Mouse (Mus musculus) brown adipose tissue, adult 24 weeks (tissue): ENCODE measurements around the gene Fam117b. TPM values are rescaled to one million over a fixed set of nuclear protein-coding genes. Genes with fewer than 3 reads are reported as not detected.

Experiments
- H3K27ac ChIP-seq: fragments of 200-500 bp; replicated peaks from 2 replicates; pipeline ENCODE4 v1.5.1; 2012; ENCODE audit warnings: low read depth, mild to moderate bottlenecking, low read length
- H3K4me1 ChIP-seq: fragments of 200-500 bp; 2 replicates; pipeline ENCODE4 v1.6.1; 2012; ENCODE audit warnings: low read length, mixed read lengths; ENCODE audit not compliant: control insufficient read depth, insufficient read depth, insufficient read length
- H3K4me3 ChIP-seq: fragments of 200-500 bp; 2 replicates; pipeline ENCODE4 v1.5.1; 2012; ENCODE audit warnings: low read depth, mild to moderate bottlenecking, low read length, moderate library complexity; ENCODE audit not compliant: insufficient read depth
- polyA plus RNA-seq: library from polyadenylated mRNA; stranded (reverse); fragments of >200 nt; gene quantifications from 2 replicates; pipeline ENCODE4 v1.2.4, GENCODE M21; 2012; ENCODE audit not compliant: missing spikeins, insufficient read depth, insufficient read length

Gene Fam117b
- polyA plus RNA-seq, 1 experiment = 5.0 TPM

- no peak overlapping the region for H3K4me3 ChIP-seq
- peaks cover 11% of the 10 kb centered on the region for H3K4me1 ChIP-seq
Measured at GRCm38 (mm10) chr1:59926021-59926672, 13.3 kb downstream of the Fam117b start.

DNA sequence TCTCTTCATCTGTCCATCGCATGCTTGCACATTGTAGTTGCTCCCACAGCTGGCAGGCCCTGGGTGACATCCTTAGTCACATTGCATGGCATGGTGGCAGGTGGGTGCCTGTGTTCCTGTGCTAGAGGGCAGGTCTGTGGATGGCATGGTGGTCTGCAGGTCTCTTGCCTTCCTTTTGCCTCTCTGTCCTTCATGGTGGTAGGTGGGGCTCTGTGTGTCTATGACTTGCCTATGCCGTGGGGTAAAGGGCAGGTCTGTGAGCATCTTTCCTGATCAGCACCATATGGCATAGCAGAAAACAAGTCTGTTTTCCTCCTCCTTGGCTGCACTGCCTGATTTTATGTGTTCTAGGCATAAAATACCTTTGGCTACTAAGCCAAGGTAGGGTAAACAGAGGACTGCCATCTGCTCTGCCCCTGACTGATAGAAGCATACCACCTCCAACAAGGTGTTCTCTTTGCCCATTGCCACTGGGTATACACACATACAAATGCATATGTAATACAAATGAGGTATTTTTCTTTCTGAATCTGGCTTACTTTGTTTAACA lies 14.4 kb downstream of the Fam117b start:
- Histone ChIP-seq H3K27ac (no peak overlapping the region), H3K4me3 (no peak overlapping the region), H3K4me1 (peaks cover 11% of the 10 kb centered on the region)

More at GRCm38 (mm10) chr1:59926021-59926672, 13.3 kb downstream of the Fam117b start:
- H3K27ac ChIP-seq = no peak overlapping the region

GRCm38 (mm10) chr1:59930926-59931325 lies 18.1 kb downstream of the Fam117b start:
- Histone ChIP-seq H3K4me3 (no peak overlapping the region), H3K4me1 (peaks cover 9% of the 10 kb centered on the region; the same call in 1 of the 2 replicates), H3K27ac (0 out of 2 replicates have a peak overlapping the region, but pooled peaks have one; percentile 27)

DNA sequence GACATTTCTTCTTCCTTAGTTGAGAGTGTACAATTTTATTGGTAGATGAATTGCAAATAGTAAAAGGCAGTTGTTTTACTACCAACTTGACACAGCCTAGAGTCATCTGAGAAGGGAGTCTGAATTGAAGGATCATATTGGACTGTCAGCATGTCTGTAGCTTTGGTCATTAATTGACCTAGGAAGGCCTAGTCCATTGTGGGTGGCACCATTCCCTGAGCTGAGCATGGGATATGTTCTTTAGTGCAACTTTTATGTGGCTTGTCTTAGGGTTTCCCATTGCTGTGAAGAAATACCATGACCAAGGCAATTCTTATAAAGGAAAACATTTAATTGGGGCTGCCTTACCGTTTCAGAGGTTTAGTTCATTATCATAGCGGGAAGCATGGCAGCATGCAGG lies 20.2 kb downstream of the Fam117b start:
- no peak overlapping the region for H3K27ac ChIP-seq
- H3K4me1 ChIP-seq = peaks cover 2% of the 10 kb centered on the region
- H3K4me3 ChIP-seq = no peak overlapping the region

DNA sequence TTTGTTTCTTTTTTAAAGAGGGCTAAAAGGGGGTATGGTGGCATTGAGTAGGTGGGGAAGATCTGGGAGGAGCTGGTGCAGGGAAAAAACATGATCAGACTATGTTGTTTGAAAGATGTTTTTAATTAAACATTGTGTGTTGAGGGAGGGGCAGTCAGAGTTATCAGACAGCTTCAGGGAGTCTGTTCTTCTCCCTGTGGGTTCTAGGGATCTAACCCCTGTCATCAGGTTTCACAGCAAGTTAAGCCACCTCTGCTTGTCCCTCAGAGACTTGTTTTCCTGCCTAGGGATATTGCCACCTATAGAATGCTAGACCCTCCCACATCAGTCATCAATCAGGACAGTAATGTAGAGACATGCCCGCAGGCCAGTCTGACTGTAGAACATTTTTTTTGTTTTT lies 28.3 kb downstream of the Fam117b start:
- H3K4me1 ChIP-seq = peaks cover 13% of the 10 kb centered on the region
- H3K4me3 ChIP-seq = no peak overlapping the region
- no peak overlapping the region for H3K27ac ChIP-seq

DNA sequence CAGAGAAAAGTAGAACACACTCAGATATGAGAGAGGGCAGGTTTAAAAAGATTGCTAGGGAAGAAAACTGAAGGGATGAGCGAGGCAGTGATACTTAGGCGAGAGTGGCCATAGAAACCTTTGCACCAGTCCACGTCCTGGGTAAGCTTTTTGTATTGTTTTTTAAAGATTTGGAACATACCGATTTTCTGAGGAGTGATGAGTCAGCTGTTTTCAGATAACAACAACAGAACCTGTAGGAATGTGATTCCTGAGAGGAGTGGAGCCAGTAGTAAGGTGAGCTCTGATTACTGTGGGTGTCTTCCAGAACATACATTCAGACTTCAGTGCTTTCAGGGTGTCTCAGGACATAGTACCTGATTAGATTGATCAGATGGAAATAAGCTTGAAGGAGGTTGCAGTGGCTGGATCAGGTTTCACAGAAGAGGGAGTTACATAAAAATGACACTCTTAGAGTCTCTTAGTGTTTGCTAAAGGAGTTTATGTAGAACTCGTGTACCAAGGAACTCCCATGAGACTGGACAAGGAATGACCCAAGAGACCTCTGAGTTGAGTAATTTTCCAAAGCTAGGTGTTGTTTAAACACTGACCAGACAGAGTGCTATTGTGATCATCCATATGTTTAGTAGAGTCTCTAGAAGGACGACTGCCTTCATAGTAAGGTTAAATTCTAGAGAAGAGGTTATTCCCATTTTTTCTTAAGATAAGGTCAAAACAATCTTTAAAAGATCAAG lies 29.4 kb downstream of the Fam117b start:
- Histone ChIP-seq H3K4me3 (no peak overlapping the region), H3K27ac (no peak overlapping the region), H3K4me1 (peaks cover 13% of the 10 kb centered on the region)

DNA sequence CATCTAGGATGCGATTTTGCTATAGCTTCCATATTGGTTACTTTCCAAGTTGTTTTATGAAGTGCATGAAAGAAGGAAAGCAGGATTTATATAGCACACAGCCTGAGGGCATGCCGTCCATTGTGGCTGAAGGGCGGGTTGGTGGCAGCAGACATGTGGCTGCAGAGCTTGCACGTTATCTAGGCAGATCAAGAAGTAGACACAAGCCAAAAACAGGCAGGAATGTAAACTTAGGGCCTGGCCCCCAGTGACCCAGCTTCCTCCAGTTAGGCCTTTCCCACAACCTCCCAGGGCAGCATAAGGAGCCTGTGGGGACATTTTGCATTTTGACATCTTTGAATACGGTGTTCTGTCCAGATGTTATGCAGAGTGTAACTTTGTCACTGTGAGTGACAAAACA lies 31.0 kb downstream of the Fam117b start:
- H3K27ac ChIP-seq = no peak overlapping the region; the same call in 1 of the 2 replicates
- peaks cover 13% of the 10 kb centered on the region for H3K4me1 ChIP-seq
- no peak overlapping the region for H3K4me3 ChIP-seq

- Histone ChIP-seq H3K4me3 (no peak overlapping the region), H3K27ac (no peak overlapping the region), H3K4me1 (peaks cover 8% of the 10 kb centered on the region)
Measured at GRCm38 (mm10) chr1:59945969-59946368, 33.2 kb downstream of the Fam117b start.

DNA sequence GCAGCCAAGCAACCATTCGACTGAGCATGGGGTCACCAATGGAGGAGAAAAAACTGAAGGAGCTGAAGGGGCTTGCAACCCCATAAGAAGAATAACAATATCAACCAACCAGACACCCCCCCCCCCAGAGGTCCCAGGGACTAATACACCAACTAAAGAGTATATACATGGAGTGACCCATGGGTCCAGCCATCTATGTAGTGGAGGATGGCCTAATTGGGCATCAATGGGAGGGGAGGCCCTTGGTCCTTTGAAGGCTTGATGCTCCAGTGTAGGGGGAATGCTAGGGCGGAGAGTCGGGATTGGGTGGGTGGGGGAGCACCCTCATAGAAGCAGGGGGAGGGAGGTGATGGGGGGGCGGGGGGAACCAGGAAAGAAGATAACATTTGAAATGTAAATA lies 34.7 kb downstream of the Fam117b start:
- H3K4me3 ChIP-seq = no peak overlapping the region
- no peak overlapping the region for H3K27ac ChIP-seq
- H3K4me1 ChIP-seq = peaks cover 8% of the 10 kb centered on the region

- H3K27ac ChIP-seq = no peak overlapping the region
- peaks cover 3% of the 10 kb centered on the region; the same call in 1 of the 2 replicates for H3K4me1 ChIP-seq
- H3K4me3 ChIP-seq = no peak overlapping the region
Measured at GRCm38 (mm10) chr1:59957206-59957605, 44.4 kb downstream of the Fam117b start.

DNA sequence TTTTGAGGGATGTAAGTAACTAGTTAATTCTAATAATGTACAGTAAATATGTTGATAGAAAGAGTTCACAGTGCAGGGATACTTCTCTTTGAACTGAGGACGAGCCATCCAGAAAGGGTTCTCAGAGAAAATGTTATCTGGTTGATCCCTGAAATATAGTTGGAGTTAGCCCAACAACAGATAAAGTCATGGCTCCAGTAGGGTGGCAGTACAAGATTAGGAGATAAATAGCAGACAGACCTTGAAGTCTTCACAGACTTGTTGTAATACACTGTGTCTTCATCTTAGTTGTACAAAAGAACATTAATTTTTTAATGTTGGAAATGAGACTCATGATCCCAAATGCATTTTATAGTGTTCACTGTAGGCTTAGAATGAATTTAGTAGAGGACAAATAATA lies 47.1 kb downstream of the Fam117b start:
- Histone ChIP-seq H3K4me3 (no peak overlapping the region), H3K4me1 (no peaks in the 10 kb centered on the region), H3K27ac (no peak overlapping the region)

DNA sequence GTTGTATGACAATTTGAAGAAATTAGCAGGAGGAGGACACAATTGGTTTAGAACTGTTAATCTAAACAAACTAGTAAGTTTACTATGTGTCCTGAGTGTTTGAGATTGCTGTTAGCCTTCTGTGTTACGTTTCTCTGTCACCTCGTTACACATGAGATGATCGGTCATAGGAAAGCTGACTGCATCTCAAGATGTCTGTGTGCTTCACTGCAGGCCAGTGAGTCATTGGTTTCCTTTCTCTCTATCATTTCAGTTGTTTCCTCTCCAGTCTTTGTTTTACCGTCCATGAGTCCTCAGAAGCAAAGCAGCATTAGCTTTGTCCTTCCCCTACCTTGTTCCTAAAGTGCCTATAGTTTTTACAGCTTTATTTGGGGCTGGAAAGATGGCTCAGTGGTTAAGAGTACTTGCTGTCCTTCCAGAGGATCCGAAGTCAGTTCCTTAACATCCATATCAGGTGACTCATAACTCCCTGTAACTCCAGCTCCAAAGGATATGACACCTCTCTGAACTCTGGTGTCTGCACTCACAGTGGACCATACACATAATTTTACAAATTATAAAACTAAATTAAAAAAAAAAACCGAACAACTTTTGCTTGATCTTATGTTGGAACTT lies 53.5 kb downstream of the Fam117b start:
- Histone ChIP-seq H3K27ac (no peak overlapping the region), H3K4me3 (no peak overlapping the region), H3K4me1 (no peaks in the 10 kb centered on the region; the same call in 1 of the 2 replicates)

- H3K4me1 ChIP-seq = no peaks in the 10 kb centered on the region; the same call in 1 of the 2 replicates
- no peak overlapping the region for H3K4me3 ChIP-seq
- H3K27ac ChIP-seq = no peak overlapping the region
Measured at GRCm38 (mm10) chr1:59967291-59967690, 54.5 kb downstream of the Fam117b start.

DNA sequence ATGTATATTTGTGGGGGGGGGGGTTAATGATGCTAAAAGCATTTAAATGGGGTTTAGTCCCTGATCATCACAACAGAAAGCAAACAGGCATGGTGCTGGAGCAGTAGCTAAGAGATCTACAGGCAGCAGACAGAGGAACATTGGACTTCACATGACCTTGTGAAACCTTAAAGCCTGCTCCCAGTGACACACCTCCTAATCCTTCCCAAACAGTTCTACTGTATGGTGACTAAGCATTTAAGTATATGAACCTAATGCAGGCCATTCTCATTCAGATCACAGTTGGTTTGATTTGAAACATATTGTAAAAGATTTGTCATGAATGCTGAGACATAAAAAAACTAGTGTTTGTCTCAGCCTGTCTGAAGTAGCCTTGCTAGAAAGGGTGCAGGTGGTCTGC lies 73.8 kb downstream of the Fam117b start:
- H3K4me1 ChIP-seq = no peaks in the 10 kb centered on the region
- H3K4me3 ChIP-seq = no peak overlapping the region
- H3K27ac ChIP-seq = no peak overlapping the region

GRCm38 (mm10) chr1:59987399-59988040 lies 74.7 kb downstream of the Fam117b start:
- Histone ChIP-seq H3K27ac (no peak overlapping the region), H3K4me3 (no peak overlapping the region), H3K4me1 (no peaks in the 10 kb centered on the region)
